Mouse (Mus musculus) kidney, postnatal 36 days (tissue): Measurements from ENCODE around the gene Olfr353.

Experiments used
- DNase-seq, 2 experiments: peaks; one replicate each; pipeline ENCODE4 v3.0.0; 2021 to 2022; ENCODE audit warnings: mixed read lengths in 2 of 2

Olfr353 gene

DNA sequence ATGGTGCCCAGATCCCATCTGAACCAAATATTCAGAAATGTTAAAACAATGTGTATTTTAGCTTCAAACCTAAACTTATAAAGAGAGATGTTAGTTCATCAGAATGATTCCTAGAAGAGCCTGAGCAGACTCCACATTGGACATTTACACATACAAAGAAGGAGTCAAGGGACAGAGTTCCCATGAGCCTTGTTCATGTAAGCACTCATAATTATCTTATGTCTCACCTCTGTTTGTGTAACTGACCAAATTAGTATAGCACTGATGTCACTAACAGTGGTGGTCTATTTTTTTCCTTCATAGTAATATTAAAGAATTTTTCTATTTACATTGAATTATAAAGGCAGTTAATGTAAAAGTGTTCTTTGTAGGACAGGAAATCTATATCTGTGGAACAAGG, at the start of gene Olfr353:
Gene Olfr353 (minus strand): TSS at position 101 of the 400 bp plus-strand sequence.
- no peak for DNase-seq

DNA sequence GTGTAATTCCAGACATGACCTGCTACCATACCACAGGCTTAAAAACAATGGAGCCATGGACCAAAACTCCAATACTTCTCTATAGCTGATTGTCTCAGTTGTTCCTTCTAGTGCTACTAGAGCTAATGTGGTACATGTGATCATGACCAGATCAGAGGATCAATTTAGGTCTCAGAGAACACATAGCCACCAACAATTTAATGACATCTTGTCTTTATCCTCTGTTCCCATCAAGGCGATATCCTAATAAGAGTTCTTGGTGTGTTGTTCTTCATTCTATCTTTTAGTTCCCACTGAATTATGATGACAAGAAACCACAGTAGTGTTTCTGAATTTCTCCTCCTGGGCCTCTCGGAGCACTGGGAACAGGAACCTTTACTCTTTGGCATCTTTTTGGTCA, 44.1 kb upstream of the Olfr353 start, which contains the start of gene Olfr356:
Gene Olfr356 (plus strand): TSS at position 301 of the 400 bp plus-strand sequence.
- no peak for DNase-seq

DNA sequence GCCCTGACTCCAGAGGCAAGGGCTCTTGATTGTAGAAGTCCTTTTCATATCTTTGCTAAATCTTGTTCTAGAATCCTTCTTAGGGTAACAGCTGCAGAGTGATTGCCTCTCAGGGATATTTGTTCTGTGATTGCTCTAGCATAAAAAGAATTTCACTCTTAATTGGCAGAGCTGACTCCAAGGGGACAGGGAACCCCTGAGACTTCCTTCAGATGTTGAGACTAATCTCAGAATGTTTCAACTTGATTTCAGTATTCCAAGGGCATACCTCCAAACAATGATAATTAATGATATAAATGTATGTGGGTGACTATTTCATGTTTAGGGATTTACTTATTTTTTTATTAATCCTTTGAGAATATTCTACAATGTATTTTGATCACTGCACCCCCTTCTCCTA, 36.1 kb upstream of the Olfr353 start, which contains the start of gene Olfr355:
Gene Olfr355 (minus strand): TSS at position 101 of the 400 bp plus-strand sequence.
- DNase-seq = no peak

DNA sequence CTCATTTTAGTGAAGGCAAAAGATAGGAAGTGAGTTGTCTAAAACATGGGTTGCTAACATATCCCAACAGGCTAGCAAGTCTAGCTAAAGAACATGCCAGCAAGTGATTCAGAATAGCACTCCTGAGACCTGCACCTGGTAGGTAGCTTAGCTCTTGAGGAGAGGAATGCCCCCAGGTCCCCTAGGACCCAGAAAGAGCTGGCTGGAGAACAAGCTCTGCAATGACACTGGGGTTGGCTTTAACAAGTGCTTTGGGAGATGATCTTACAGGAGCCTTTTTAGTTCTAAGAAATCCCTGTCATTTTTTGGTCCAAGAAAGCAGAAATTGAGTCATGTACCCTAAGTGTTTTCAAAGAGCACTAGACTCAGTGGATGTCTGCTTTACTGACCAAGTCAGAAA, 12.6 kb upstream of the Olfr353 start, which contains the start of gene Olfr354:
Gene Olfr354 (plus strand): TSS at position 301 of the 400 bp plus-strand sequence.
- DNase-seq = no peak

DNA sequence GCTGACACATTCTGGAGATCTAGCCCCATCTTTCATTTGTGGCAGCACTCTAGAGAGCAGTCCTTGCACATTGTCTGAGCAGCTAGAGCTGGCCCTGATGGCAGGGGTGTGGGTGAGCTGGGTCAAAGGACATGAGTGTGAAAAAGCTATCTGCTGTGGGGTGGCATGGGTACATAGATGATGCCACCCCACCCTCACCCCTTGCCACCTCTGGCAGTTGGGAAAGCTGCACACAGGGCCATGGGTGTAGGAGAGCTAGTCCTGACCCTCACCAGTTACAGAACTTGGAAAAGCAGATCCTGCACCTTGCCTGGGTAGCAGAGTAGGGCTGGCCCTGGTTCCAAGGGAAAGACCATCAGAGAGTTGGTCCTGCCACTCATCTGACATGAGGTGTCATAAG, 4.4 kb upstream of the Olfr353 start:
- DNase-seq = no peak

DNA sequence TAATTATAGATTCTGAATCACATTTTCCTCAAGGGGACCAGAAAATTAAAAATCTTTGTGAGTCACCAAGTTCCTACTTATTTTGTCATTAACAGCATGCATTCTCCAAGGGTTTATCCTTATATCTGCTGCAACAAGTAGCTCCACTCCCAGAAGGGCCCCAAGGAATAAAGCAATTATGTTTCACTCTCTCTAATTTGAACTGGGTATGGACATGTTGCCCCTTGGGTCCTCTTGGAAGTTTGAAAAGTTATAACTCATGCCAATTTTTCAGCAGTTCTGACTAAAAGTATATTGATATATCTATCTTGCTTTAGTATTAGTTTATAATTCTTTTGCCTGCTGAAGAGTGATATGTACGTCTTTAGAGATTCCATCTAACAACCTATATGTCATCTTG, 24.6 kb downstream of the Olfr353 start, which contains the start of gene Olfr352:
Gene Olfr352 (plus strand): TSS at position 301 of the 400 bp plus-strand sequence.
- DNase-seq = no peak

DNA sequence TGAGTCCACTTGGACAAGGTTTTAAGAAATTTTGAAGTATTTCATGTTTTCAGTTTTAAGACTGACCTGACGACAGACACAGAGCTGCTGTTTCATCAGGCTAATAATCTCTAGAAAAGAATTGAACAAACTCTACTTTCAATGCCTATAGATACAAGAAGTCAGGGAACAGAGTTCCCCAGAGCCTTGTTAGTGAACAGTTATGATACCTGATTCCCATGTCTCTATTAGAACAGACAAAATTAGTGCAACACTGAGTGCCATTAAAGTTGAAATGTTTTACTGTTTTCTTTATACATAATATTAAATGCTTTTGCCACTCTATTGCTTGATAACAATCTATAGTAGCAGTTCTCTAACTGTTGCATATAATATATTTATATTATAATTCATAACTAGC, 30.2 kb downstream of the Olfr353 start, which contains the start of gene Olfr351:
Gene Olfr351 (minus strand): TSS at position 101 of the 400 bp plus-strand sequence.
- no peak for DNase-seq

DNA sequence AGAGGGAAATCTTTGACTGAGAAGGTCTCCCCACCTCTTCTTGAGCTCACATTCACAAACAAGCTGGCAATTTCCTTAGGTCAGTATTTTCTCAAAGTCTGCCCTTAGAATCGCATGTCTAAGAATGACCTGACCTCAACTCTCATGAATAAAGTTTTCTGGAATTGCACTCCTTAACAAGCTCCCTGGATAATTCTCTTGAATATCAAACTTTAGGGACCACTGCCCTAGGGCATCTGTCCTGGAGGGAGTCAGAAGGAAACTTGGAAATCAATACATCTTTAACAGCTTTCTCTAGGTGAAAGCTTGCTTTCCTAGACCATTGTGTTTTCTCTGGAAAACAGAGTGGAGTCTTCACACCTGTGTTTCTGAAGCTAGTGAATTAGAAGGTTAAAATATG, 46.7 kb downstream of the Olfr353 start, which contains the start of gene Olfr350:
Gene Olfr350 (plus strand): TSS at position 301 of the 400 bp plus-strand sequence.
- DNase-seq = no peak
